Mouse (Mus musculus): ENCODE measurements around the gene Faf2.

DNA sequence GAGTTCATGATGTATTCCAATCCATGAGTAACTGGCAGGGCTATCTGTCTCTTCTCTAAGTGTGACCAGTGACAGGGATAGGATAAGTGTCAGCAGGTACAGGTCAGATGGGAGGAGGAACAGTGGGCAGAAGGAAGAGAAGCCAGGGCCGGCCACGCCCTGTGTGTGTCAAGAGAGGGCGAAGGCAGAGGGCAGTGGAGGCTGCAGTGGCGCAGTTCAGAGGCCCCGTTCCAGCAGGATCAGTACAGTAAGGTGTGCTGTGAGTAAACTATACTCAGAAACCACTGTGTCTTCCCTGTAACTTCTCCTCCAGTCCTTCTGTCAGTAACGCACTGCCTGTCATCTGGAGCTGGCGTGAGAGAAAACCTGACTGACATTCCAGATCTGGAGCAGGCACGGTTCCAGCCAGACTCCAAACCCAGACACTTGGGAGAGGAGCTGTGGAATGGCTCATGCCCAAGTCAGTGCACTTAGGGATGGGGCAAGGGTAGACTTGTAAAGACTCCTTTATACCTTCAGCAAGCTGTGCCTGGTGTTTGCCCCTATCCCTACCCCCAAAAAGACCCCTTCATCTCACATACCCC, 25.4 kb upstream of the Faf2 start:
- TF ChIP-seq CHD2 (IDR thresholded peaks at IDR 0.05; ENCODE audit: low read depth, low read length): no peak
- no peak for TF ChIP-seq ZNF384 (IDR thresholded peaks at IDR 0.05; ENCODE audit: low read depth, low read length)
- TF ChIP-seq ZC3H11A (IDR thresholded peaks at IDR 0.05; ENCODE audit: borderline replicate concordance, low read depth, low read length): no peak
- TF ChIP-seq HCFC1 (IDR thresholded peaks at IDR 0.05; ENCODE audit: borderline replicate concordance, insufficient read depth, low read length): no peak
- TF ChIP-seq MAFK (IDR thresholded peaks at IDR 0.05; ENCODE audit: insufficient read depth, low read depth, low read length): no peak
